Mouse (Mus musculus): ENCODE measurements around the gene Taf1c. TPM values are rescaled to one million over a fixed set of nuclear protein-coding genes. Genes with fewer than 3 reads are reported as not detected.

Taf1c gene
- polyA plus RNA-seq, 1 experiment from 2014 or later, result 16.7 TPM

Other genes with a start within 250 kb of the Taf1c start
- gene Mlycd, start 210.3 kb downstream of the Taf1c start, polyA plus RNA-seq (2016; fragmentation: Nextera tagmentation; extraction: Ambion mirVana), result 15.1 and 16.3 TPM in 2 replicates
- gene Osgin1, start 171.1 kb downstream of the Taf1c start, polyA plus RNA-seq (2016; fragmentation: Nextera tagmentation; extraction: Ambion mirVana), result 0.13 and 0.42 TPM in 2 replicates
- gene Necab2, start 158.5 kb downstream of the Taf1c start, polyA plus RNA-seq (2016; fragmentation: Nextera tagmentation; extraction: Ambion mirVana), result 26.3 and 29.5 TPM in 2 replicates
- not detected in 2 replicates for gene Slc38a8, start 103.5 kb downstream of the Taf1c start, polyA plus RNA-seq (2016; fragmentation: Nextera tagmentation; extraction: Ambion mirVana)
- 92.3 and 96.2 TPM in 2 replicates for gene Mbtps1, start 46.5 kb downstream of the Taf1c start, polyA plus RNA-seq (2016; fragmentation: Nextera tagmentation; extraction: Ambion mirVana)
- gene Hsdl1, start 30.0 kb downstream of the Taf1c start, polyA plus RNA-seq (2016; fragmentation: Nextera tagmentation; extraction: Ambion mirVana), result 94.2 and 100 TPM in 2 replicates
- 0.08 TPM in 1 of 2 replicates, not detected in the other for gene Dnaaf1, start 30.0 kb downstream of the Taf1c start, polyA plus RNA-seq (2016; fragmentation: Nextera tagmentation; extraction: Ambion mirVana)
- 0.10 TPM in 2 replicates for gene Adad2, start 7.5 kb upstream of the Taf1c start, polyA plus RNA-seq (2016; fragmentation: Nextera tagmentation; extraction: Ambion mirVana)
- 0.10 and 0.18 TPM in 2 replicates for gene Kcng4, start 30.5 kb upstream of the Taf1c start, polyA plus RNA-seq (2016; fragmentation: Nextera tagmentation; extraction: Ambion mirVana)
- 0.82 and 1.6 TPM in 2 replicates for gene Wfdc1, start 61.1 kb upstream of the Taf1c start, polyA plus RNA-seq (2016; fragmentation: Nextera tagmentation; extraction: Ambion mirVana)
- 0.33 and 0.55 TPM in 2 replicates for gene Atp2c2, start 94.8 kb upstream of the Taf1c start, polyA plus RNA-seq (2016; fragmentation: Nextera tagmentation; extraction: Ambion mirVana)
- 11.6 and 12.1 TPM in 2 replicates for gene Tldc1, start 173.2 kb upstream of the Taf1c start, polyA plus RNA-seq (2016; fragmentation: Nextera tagmentation; extraction: Ambion mirVana)
- gene Cotl1, start 235.3 kb upstream of the Taf1c start, polyA plus RNA-seq (2016; fragmentation: Nextera tagmentation; extraction: Ambion mirVana), result 219 and 263 TPM in 2 replicates